Mouse (Mus musculus) neural tube, embryonic 12.5 days (tissue): Measurements from ENCODE around the gene Gab1. TPM values are rescaled to one million over a fixed set of nuclear protein-coding genes. Genes with fewer than 3 reads are reported as not detected.
A peak's percentile ranks its signal among the peaks of the same experiment; 100 is the strongest.

Source experiments
- ATAC-seq: fragments of 200-750 bp; cut with Nextera tagmentation; 2 replicates; pipeline ENCODE4 v1.8.0; 2017; ENCODE audit warnings: low read depth, mild to moderate bottlenecking, moderate TSS enrichment, moderate library complexity; ENCODE audit not compliant: low FRiP score
- H3K27ac ChIP-seq: fragments of 300-500 bp; sonication (generic); 2 replicates; pipeline ENCODE4 v1.5.1; 2016
- H3K27me3 ChIP-seq: fragments of 300-500 bp; sonication (generic); replicated peaks from 2 replicates; pipeline ENCODE4 v1.6.1; 2016; ENCODE audit warnings: mild to moderate bottlenecking
- H3K36me3 ChIP-seq: fragments of 300-500 bp; sonication (generic); 2 replicates; pipeline ENCODE4 v1.6.1; 2016; ENCODE audit warnings: mild to moderate bottlenecking
- H3K4me1 ChIP-seq: fragments of 300-500 bp; sonication (generic); 2 replicates; pipeline ENCODE4 v1.6.1; 2016
- H3K4me2 ChIP-seq: fragments of 300-500 bp; sonication (generic); replicated peaks from 2 replicates; pipeline ENCODE4 v1.6.1; 2016; ENCODE audit warnings: mild to moderate bottlenecking
- H3K4me3 ChIP-seq: fragments of 300-500 bp; sonication (generic); 2 replicates; pipeline ENCODE4 v1.5.1; 2016
- H3K9ac ChIP-seq: fragments of 300-500 bp; sonication (generic); 2 replicates; pipeline ENCODE4 v1.6.1; 2016; ENCODE audit warnings: mild to moderate bottlenecking
- H3K9me3 ChIP-seq: fragments of 300-500 bp; sonication (generic); 2 replicates; pipeline ENCODE4 v1.6.1; 2016; ENCODE audit warnings: mild to moderate bottlenecking
- WGBS: fragments of 180-500 bp; shearing (Covaris S2); methylation state at CpG from one replicate; pipeline ENCODE4 v1.1.7; 2016; 5-methylcytosine and 5-hydroxymethylcytosine counted together
- polyA plus RNA-seq: library from polyadenylated mRNA; unstranded; fragments of >200 nt; fragmentation: Nextera tagmentation; extraction: Ambion mirVana; gene quantifications from 2 replicates; pipeline ENCODE4 v1.2.1, GENCODE M21; 2016

Gene Gab1
- 15.8 and 17.6 TPM in 2 replicates for polyA plus RNA-seq

- peak; percentile 98 for ATAC-seq
- peaks cover 28% of the 10 kb centered on the region for H3K4me1 ChIP-seq
- peak within 1 kb of the TSS; percentile 84 for H3K9ac ChIP-seq
- peak within 1 kb of the TSS; percentile 81 for H3K4me3 ChIP-seq
- H3K36me3 ChIP-seq: no peaks in the 10 kb centered on the region
- H3K27ac ChIP-seq: peak within 1 kb of the TSS; percentile 87
- H3K4me2 ChIP-seq: peak within 1 kb of the TSS; percentile 82
- WGBS: 1% methylated on average over 70 of the region's 70 CpGs
- no peaks in the 10 kb centered on the region for H3K27me3 ChIP-seq
- H3K9me3 ChIP-seq: no peaks in the 10 kb centered on the region
These were observed at the start of gene Gab1 for GRCm38 (mm10) chr8:80880196-80881106. Gene Gab1 (minus strand): TSS chr8:80880519.

DNA sequence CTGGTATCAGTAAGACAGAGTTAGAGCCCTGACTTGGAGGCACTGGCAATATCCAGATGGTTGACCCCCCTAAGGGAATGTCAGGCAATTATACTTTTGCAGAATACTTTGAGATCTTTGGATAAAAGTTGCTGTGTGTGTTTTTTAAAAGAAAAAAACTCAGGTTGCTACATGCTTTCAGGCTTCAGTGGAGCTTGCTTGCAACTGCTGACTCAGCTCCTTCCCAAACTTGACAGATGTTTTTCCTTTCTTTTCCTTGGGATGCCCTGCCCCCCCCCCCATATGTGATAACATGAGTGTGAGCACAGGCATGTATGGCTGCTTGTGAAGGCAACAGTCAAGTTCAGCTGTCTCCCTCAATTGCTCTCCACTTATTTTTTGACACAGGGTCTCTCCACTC is 48.5 kb upstream of the Gab1 start:
- H3K4me2 ChIP-seq: no peak overlapping the region
- H3K27me3 ChIP-seq: no peaks in the 10 kb centered on the region
- H3K9ac ChIP-seq: no peak overlapping the region
- no peak for ATAC-seq
- H3K27ac ChIP-seq: no peak overlapping the region
- no peaks in the 10 kb centered on the region for H3K9me3 ChIP-seq
- no peaks in the 10 kb centered on the region for H3K4me1 ChIP-seq
- H3K4me3 ChIP-seq: no peak overlapping the region
- H3K36me3 ChIP-seq: no peaks in the 10 kb centered on the region

- Histone ChIP-seq H3K9me3 (no peaks in the 10 kb centered on the region), H3K4me2 (no peak overlapping the region), H3K4me1 (no peaks in the 10 kb centered on the region), H3K27me3 (no peaks in the 10 kb centered on the region), H3K4me3 (no peak overlapping the region), H3K36me3 (no peaks in the 10 kb centered on the region), H3K27ac (no peak overlapping the region), H3K9ac (no peak overlapping the region)
- ATAC-seq: no peak
- WGBS: 83% methylated on average over 9 of the region's 9 CpGs
These were observed 43.5 kb upstream of the Gab1 start for GRCm38 (mm10) chr8:80923794-80924316.

- no peaks in the 10 kb centered on the region for H3K9me3 ChIP-seq
- ATAC-seq: 0 out of 2 replicates have a peak, but pooled peaks have one; percentile 48
- WGBS: 72% methylated on average over 6 of the region's 6 CpGs
- no peak overlapping the region for H3K4me3 ChIP-seq
- no peaks in the 10 kb centered on the region for H3K27me3 ChIP-seq
- H3K4me2 ChIP-seq: no peak overlapping the region
- no peaks in the 10 kb centered on the region for H3K4me1 ChIP-seq
- H3K36me3 ChIP-seq: no peaks in the 10 kb centered on the region
- H3K27ac ChIP-seq: no peak overlapping the region
- no peak overlapping the region for H3K9ac ChIP-seq
These were observed 42.3 kb upstream of the Gab1 start for GRCm38 (mm10) chr8:80922642-80923041.

DNA sequence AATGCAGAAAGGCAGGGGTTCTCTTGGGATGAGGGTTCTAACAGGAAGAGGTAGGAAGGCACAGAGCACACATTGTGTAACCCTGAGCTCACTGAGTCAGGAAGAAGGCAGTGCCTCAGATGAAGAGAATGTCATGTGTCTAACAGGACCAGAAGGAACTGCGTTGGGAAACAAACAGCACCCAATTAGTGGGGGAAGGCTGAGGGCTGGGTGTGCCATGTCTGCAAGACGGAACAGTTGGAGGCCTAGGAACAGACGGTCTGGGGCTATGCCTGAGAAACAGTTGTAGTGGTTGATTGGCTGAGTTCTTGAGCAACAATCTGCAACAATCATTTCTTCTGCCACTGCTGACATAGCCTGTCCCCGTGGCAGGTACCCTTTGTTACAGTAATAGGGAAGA is 38.8 kb upstream of the Gab1 start:
- H3K4me2 ChIP-seq: no peak overlapping the region
- no peaks in the 10 kb centered on the region for H3K27me3 ChIP-seq
- H3K4me3 ChIP-seq: no peak overlapping the region
- no peak for ATAC-seq
- H3K27ac ChIP-seq: no peak overlapping the region
- H3K9me3 ChIP-seq: no peaks in the 10 kb centered on the region
- H3K9ac ChIP-seq: no peak overlapping the region
- H3K4me1 ChIP-seq: no peaks in the 10 kb centered on the region
- 86% methylated on average over 4 of the region's 4 CpGs for WGBS
- no peaks in the 10 kb centered on the region for H3K36me3 ChIP-seq

DNA sequence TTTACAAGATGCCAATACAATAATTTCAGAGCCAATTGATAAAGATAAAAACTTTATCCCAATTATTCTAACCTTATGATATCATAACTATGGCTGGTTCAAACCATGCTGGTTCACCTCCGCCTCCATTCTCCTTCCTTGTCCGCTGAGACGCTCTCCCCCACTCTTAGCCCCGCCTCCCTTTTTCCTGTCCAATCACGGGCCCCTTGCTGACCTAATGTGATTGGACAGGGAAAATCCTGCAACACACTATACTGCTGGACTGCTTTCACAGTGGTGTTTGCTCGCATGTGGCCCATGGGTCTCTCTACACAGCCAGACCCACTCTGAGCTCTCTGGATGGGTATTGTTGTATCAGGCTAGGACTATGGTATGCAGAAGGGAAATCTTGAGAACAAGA is 38.2 kb upstream of the Gab1 start:
- Histone ChIP-seq H3K4me2 (no peak overlapping the region), H3K4me3 (no peak overlapping the region), H3K9ac (no peak overlapping the region), H3K27me3 (no peaks in the 10 kb centered on the region), H3K27ac (no peak overlapping the region), H3K4me1 (no peaks in the 10 kb centered on the region), H3K36me3 (no peaks in the 10 kb centered on the region), H3K9me3 (no peaks in the 10 kb centered on the region)
- ATAC-seq: no peak
- WGBS: 94% methylated on average over 6 of the region's 6 CpGs

DNA sequence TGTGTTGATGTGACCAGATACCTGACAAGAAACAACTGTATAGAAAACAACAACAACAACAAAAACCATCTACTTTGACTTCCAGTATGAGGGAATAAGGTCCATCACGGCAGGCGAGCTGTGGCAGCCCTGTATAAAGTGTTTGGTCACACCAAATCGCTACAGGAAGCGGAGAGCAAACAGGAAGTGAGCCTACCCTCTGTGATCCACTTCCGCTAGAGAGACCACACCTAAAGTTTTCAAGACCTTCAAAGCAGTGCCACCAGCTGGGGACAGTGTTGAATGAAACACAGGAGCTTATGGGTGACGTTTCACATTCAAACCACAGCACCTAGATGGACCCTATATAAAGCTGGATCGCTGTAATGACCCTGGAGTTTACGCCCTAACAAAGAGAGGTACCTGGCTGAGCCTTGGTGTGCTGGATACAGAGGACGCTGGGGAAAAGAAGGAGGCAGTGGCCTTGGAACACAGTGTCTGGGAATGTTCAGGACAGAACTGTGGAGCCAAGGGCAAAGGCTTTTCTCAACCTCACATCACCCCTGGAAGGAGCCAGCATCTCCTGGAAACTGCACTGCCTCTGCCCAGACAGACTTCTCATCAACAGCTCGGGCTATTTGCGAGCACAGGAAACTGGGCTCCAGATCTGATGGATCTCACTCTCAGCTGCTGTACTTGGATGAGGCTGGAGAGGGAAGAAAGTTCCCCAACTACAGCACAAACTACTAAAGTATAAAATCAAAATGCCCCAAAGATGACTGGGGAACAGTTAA is 36.3 kb upstream of the Gab1 start:
- Histone ChIP-seq H3K4me3 (no peak overlapping the region), H3K9me3 (no peaks in the 10 kb centered on the region), H3K36me3 (no peaks in the 10 kb centered on the region), H3K27me3 (no peaks in the 10 kb centered on the region), H3K9ac (no peak overlapping the region), H3K4me1 (no peaks in the 10 kb centered on the region), H3K27ac (no peak overlapping the region), H3K4me2 (no peak overlapping the region)
- 78% methylated on average over 11 of the region's 11 CpGs for WGBS
- ATAC-seq: no peak

DNA sequence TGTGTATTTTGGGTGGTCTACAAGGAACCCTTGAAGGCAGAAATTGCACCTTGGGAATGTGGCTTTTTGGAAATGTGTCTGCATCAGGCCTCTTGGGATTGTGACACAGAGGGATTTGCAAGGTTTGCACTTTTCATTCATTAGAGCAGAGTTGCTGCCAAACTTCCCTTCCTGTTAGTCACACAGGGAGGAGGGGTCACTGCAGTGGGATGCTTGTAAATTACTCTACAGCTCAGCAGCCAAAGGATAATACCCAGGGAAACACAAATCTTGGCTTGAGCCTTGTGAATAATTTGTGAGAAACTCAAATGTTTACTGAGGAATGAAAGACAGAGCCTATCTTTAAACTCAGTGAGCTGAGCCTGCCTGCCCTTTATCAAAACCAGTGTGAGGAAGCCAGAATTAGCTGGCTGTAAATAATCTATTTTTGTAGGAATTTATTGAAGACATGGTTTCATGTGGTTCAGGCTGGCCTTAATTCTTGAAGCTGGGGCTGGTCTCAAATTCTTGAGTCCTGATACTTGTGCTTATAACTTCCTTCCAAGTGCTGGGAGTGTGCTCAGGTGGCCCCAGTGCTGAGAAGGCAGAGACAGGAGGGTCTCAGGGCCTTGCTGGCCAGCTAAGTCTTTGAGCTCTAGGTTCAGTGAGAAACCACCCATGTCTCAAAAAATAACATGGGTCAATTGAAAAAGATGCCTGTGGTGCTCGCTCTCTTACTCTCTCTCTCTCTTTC is 32.9 kb upstream of the Gab1 start:
- Histone ChIP-seq H3K4me3 (no peak overlapping the region), H3K27ac (no peak overlapping the region), H3K4me1 (no peaks in the 10 kb centered on the region), H3K27me3 (no peaks in the 10 kb centered on the region), H3K9ac (no peak overlapping the region), H3K9me3 (no peaks in the 10 kb centered on the region), H3K36me3 (no peaks in the 10 kb centered on the region), H3K4me2 (no peak overlapping the region)
- WGBS: 96% methylated on average over 1 of the region's 1 CpGs
- no peak for ATAC-seq

DNA sequence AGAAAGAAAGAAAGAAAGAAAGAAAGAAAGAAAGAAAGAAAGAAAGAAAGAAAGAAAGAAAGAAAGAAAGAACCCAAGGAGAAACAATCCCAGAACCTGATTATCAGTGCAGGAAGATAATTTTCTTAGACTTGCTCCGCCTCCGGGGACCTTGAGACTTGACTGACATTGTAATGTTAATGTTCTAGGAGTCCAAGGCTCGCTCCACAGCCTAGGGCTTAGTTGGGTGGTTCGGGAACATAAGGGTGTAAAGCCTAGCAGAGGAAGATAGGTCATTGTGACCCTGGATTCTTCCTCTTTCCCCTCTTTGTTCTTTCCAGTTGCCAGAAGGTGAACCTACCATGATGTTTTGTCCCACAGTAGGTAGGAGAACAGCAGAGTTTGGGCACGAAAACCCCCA is 31.1 kb upstream of the Gab1 start:
- WGBS: 76% methylated on average over 5 of the region's 5 CpGs
- H3K4me1 ChIP-seq: no peaks in the 10 kb centered on the region
- H3K9ac ChIP-seq: no peak overlapping the region
- no peak overlapping the region for H3K4me3 ChIP-seq
- no peak overlapping the region for H3K27ac ChIP-seq
- no peak overlapping the region for H3K4me2 ChIP-seq
- H3K27me3 ChIP-seq: no peaks in the 10 kb centered on the region
- no peaks in the 10 kb centered on the region for H3K36me3 ChIP-seq
- H3K9me3 ChIP-seq: no peaks in the 10 kb centered on the region
- no peak for ATAC-seq

DNA sequence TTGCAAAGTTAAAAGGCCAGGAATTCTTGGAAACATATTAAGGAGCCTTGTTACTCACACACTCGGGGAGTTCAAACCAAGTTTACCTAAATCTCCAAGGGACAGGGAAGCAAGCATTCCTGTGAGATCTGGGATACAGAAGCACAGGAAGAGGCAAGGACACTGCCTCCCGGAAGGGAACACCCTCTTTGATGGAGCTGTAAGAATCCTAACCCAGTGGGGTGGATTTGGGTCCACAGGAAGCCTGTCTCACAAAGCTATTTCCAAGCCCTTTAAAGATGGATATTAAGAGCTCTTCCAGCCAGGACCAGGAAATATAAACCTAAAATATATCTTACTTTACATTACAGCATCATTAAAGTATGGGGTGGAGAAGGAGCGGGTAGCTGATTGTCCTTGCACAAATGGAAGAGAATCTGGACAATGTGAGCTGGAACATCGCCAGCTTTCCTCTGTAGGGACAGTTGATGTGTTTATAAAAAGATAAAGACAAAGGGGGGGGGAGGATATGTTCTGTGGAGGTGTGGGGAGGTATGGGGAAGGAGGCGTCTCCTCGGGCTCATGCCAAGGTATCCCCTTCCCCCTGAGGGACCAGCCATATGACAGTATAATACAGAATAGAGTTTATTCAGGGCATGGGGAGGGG is 28.1 kb upstream of the Gab1 start:
- Histone ChIP-seq H3K9ac (no peak overlapping the region), H3K4me3 (no peak overlapping the region), H3K36me3 (no peaks in the 10 kb centered on the region), H3K4me2 (no peak overlapping the region), H3K9me3 (no peaks in the 10 kb centered on the region), H3K27me3 (no peaks in the 10 kb centered on the region), H3K4me1 (no peaks in the 10 kb centered on the region), H3K27ac (no peak overlapping the region)
- WGBS: 77% methylated on average over 6 of the region's 6 CpGs
- ATAC-seq: no peak

- H3K36me3 ChIP-seq: no peaks in the 10 kb centered on the region
- ATAC-seq: no peak
- H3K27me3 ChIP-seq: no peaks in the 10 kb centered on the region
- WGBS: 90% methylated on average over 9 of the region's 9 CpGs
- no peaks in the 10 kb centered on the region for H3K4me1 ChIP-seq
- H3K27ac ChIP-seq: no peak overlapping the region
- H3K4me3 ChIP-seq: no peak overlapping the region
- no peak overlapping the region for H3K9ac ChIP-seq
- H3K4me2 ChIP-seq: no peak overlapping the region
- no peaks in the 10 kb centered on the region for H3K9me3 ChIP-seq
These were observed 22.0 kb upstream of the Gab1 start for GRCm38 (mm10) chr8:80902354-80902753.
